Mouse (Mus musculus) left cerebral cortex, adult 2 months (tissue): ENCODE results near the gene Ttyh2. TPM values are rescaled to one million over a fixed set of nuclear protein-coding genes. Genes with fewer than 3 reads are reported as not detected.
"Not testable (repeated sequence)": the region's sequence is repeated elsewhere in the genome, so short reads cannot be mapped to it uniquely, and the experiment has no call there.

Experiments
- DNase-seq, 2 experiments: peaks; one replicate each; pipeline ENCODE4 v3.0.0; 2021 to 2022; ENCODE audit warnings: low spot score in 2 of 2, mixed read lengths in 1 of 2; ENCODE audit errors: extremely low spot score in 1 of 2
- H3K27ac ChIP-seq: fragments of 200-600 bp; 2 replicates; pipeline ENCODE4 v1.8.1; 2022
- H3K4me3 ChIP-seq: fragments of 200-600 bp; 2 replicates; pipeline ENCODE4 v1.8.1; 2022
- CTCF ChIP-seq: fragments of 200-600 bp; IDR thresholded peaks from 2 replicates; pipeline ENCODE4 v1.8.1; 2022; ENCODE audit warnings: antibody characterized with exemption, mild to moderate bottlenecking, moderate library complexity
- intact Hi-C: fragments of 180-260 bp; cut with DNase I; formaldehyde crosslinking; loops from one replicate; pipeline ENCODE4 v1.15.1; 2025
- total RNA-seq, 2 experiments: library from RNA; stranded (reverse); gene quantifications; 2 replicates each; pipeline ENCODE4 v1.2.3; 2021

Gene Ttyh2
- total RNA-seq, 2 experiments from 2014 or later, result 18.5 to 18.6 TPM

- H3K4me3 ChIP-seq, result no peak overlapping the region
- H3K27ac ChIP-seq, result peak overlapping the region; percentile 44; the same call in 1 of the 2 replicates
- TF ChIP-seq CTCF, result peak; percentile 69
- peak; percentile 32 to 50 for DNase-seq
- intact Hi-C loops, result loop anchor here (2.0 to 5.0 kb wide), 3 partner anchors 64 to 239 kb away; partner anchors contain the start of gene Btbd17
These were observed 2.2 kb upstream of the Ttyh2 start for GRCm38 (mm10) chr11:114672794-114673718.

DNA sequence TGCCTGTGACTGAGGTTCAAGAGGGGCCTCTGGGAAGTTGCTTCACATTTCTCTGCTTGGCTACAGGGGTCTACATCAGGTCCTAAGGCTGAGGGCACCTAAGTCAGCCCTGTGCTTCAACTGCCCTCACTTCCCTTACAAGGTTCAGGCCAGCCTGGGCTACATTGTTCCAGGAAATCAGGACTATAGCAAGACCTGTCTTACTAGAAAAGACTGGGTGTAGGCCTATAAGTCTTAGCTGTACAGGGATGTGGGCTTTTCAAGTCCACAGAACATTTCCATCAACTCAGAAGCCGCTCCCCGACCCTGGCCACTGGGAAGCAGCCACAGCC is 1.5 kb upstream of the Ttyh2 start:
- Histone ChIP-seq H3K4me3 (no peak overlapping the region), H3K27ac (no peak overlapping the region; the same call in 1 of the 2 replicates)
- no peak for TF ChIP-seq CTCF
- intact Hi-C loops, result loop anchor here (2.0 to 5.0 kb wide), 3 partner anchors 63 to 239 kb away; partner anchors contain the start of gene Btbd17
- DNase-seq, result no peak

DNA sequence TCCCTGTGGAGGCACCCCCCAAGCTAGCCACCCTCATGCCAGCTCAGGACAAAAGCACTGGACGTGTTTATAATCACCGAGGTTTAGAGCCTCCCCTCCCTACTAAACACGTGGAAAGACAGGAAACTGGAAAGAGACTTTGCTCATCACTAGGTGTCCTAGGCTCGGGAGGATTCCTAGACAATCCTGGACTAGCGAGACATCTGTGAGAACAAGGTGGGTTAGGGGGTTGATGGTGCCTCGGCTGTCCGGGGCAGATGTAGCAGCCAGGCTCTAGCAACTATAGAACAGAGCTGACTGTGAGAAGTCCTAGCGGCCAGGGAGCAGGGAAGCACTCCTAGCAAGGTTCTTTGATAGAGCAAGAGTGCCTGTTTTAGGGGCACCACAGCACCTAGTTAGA is 1.1 kb upstream of the Ttyh2 start:
- no peak for DNase-seq
- intact Hi-C loops, result loop anchor here (5.0 kb wide), 1 partner anchor 238 kb away; no protein-coding TSS in a partner anchor
- no peak overlapping the region for H3K4me3 ChIP-seq
- H3K27ac ChIP-seq, result no peak overlapping the region
- no peak for TF ChIP-seq CTCF

GRCm38 (mm10) chr11:114674796-114675195 is 435 bp upstream of the Ttyh2 start:
- DNase-seq, H3K27ac ChIP-seq: not testable (repeated sequence)
- peak overlapping the region; percentile 61 for H3K4me3 ChIP-seq
- intact Hi-C loops, result loop anchor here (5.0 kb wide), 1 partner anchor 238 kb away; no protein-coding TSS in a partner anchor

GRCm38 (mm10) chr11:114675826-114676401 is 683 bp downstream of the Ttyh2 start:
- DNase-seq, result peak; percentile 44 to 48
- H3K27ac ChIP-seq, result peak overlapping the region; percentile 84
- intact Hi-C loops, result no loop called here
- TF ChIP-seq CTCF, result no peak
- H3K4me3 ChIP-seq, result peak overlapping the region; percentile 61

DNA sequence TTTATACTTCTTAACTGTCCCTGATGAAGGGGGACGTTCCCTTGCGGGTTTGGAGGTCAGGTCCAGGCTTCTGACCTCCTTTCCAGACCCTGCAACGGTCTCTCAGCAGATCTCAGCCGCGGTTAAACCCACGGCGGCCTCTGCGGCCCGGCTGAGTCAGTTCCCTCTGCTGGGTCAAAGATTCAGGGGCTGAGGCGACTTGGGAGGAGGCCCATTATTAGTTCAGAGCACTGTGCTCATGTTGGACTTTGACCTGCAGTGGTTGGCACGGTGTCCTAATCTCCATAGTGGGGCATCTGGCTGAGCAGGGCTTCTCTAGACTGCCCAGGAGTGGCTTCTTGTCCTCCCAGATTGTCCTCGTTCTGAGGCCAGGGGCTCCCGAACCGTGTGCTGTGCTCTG is 1.2 kb downstream of the Ttyh2 start:
- intact Hi-C loops, result no loop called here
- H3K4me3 ChIP-seq, result peak overlapping the region; percentile 61
- DNase-seq, result no peak
- H3K27ac ChIP-seq, result peak overlapping the region; percentile 84
- no peak for TF ChIP-seq CTCF

DNA sequence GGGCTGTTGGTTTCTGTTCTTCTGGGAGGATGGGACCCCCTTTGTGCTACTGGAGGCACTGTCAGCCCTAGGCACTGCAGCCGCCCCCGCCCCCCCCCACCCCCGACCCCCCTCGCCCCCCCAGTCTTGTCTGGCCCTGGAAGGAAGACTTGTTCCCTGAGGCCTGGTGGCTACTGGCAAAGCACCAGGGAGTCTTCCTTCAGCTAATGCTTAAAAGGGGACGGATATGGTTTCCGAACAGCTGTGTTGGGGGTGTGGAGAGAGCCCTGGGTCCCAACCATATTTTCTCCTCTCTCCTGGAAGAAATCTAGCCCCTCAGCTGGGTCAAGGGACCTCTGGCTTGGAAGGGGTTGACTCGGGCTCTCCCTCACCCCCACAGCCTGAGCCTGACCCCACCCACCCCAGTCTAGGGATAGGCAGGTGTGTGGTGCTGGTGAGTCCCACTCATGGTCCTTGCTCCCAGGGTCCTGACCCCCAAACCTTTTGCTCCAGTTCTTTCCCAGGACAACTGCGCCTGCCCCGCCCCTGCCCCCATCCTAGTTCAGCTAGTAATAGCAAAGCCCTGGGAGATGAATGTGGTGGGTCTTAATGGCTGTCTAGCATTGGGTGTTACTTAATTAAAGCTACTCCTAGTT is 1.8 kb downstream of the Ttyh2 start:
- intact Hi-C loops, result no loop called here
- TF ChIP-seq CTCF, result no peak
- peak overlapping the region; percentile 61 for H3K4me3 ChIP-seq
- H3K27ac ChIP-seq, result no peak overlapping the region
- DNase-seq, result no peak

DNA sequence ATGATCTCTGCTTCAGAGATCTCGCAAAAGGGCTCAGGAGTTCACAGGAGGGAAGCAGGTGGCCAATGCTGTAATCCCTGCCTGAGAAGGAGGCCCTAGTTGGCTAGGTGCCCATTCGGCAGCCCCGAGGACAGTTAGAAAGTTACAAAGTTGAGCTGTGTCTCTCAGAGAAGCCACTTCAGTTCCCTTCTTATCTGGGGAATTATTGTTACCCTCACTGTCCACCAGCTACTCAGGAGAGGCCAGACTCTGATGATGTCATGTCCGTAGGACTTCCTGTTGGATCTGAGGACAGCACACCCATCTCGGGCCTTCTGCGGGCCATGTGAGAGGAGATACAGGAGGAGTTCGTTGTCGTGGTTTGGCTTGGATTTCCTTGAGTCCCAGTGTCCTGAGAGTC is 4.4 kb downstream of the Ttyh2 start:
- DNase-seq, result no peak
- TF ChIP-seq CTCF, result no peak
- H3K4me3 ChIP-seq, result no peak overlapping the region
- no peak overlapping the region for H3K27ac ChIP-seq
- intact Hi-C loops, result no loop called here

DNA sequence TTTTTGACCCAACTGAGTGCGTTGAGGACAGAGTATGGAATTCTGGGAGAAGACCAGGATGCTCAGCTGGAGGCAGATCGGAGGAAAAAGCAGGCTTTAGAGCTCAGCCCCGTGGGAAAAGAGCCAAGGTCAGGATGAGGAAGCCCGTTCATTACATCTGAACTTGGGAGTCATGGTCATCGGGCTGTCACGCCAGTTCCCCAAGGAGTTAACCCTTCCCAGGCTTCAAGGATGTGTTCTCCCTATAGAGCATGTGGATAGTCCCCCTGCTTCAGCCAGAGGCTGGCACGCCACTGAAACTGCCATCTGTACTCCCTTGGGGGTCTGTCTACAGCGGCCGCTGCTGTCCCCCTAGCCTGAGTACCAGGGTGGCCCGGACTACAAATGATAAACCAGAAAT is 5.1 kb downstream of the Ttyh2 start:
- TF ChIP-seq CTCF, result no peak
- DNase-seq, result no peak
- Histone ChIP-seq H3K4me3 (no peak overlapping the region), H3K27ac (no peak overlapping the region)
- intact Hi-C loops, result no loop called here

- Histone ChIP-seq H3K27ac (no peak overlapping the region), H3K4me3 (no peak overlapping the region)
- intact Hi-C loops, result no loop called here
- no peak for DNase-seq
- no peak for TF ChIP-seq CTCF
These were observed 5.8 kb downstream of the Ttyh2 start for GRCm38 (mm10) chr11:114681054-114681453.

DNA sequence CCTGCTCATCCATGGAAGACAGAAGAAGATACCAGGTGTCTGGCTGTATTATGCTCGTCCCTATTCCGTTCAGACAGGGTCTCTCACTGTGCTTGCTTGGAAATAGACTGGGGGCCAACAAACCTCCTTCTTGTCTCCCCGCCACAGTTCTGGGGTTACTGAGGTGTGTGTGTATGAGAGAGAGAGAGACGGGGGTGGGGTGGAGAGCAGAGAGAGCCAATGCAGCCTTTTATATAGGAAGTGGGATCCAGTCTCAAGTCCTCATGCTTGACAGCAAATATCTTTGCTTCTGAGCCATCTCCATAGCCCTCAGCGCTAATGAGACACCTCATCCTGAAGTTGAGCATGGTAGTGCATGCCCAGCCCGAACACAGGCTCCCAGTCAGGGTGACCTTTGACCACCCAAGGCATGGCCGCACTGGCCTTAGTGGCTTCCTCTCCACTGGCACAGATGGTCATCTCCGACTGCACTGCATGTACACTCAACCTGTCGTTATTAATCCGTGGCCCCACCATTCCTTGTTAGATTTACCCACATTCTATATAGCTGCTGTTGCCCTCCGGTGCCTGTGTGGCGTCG is 7.2 kb downstream of the Ttyh2 start:
- no peak for TF ChIP-seq CTCF
- Histone ChIP-seq H3K4me3 (no peak overlapping the region), H3K27ac (no peak overlapping the region)
- DNase-seq, result no peak
- intact Hi-C loops, result no loop called here
